Comparison of ENCODE assay signal across 8 mouse cellular contexts in the genomic region with DNA sequence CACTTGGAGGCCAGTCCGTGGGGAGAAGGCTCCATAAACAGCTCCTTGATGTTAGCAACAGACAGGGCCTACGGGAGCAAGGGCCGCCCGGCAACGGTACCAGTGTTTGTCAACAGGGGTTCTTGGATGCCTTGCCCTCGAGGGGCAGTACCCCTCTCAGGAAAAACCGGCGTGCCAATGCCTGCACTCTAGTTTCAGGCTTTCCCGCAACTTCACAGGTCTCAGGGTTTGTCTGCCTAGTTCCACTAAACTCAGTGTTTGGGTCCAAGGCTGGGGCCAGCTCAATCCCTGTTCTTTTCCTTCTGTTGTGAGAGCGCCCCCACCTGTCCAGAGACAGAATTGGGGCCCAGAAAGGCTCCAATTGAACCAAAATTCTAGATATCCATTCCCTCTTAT. TPM values are rescaled to one million over a fixed set of nuclear protein-coding genes. Genes with fewer than 3 reads are reported as not detected.
DNase-seq lines count a peak whose midpoint lies in the region; ATAC-seq and TF ChIP-seq lines count a peak whose summit lies in the region.

No protein-coding gene starts in this region.

- no peaks in the 10 kb centered on the region for H3K27me3 ChIP-seq in MEL (ENCODE audit: control insufficient read depth in 1 of 2, insufficient read depth in 2 of 2, low read length in 2 of 2)
- no peaks in the 10 kb centered on the region for H3K27me3 ChIP-seq in forebrain, embryonic 11.5 days (ENCODE audit: control insufficient read depth, insufficient read depth, low read length)
- H3K27me3 ChIP-seq in lung, embryonic 14.5 days (ENCODE audit: insufficient read depth, low read length), result no peaks in the 10 kb centered on the region

- under 1% methylated on average over 10 of the region's 10 CpGs for WGBS in forebrain, embryonic 11.5 days
- WGBS in lung, embryonic 14.5 days, result 1% methylated on average over 10 of the region's 10 CpGs

- TF ChIP-seq CTCF in MEL (IDR thresholded peaks at IDR 0.05 in 2 of 3, conservative IDR thresholded peaks at IDR 0.05 in 1 of 3; ENCODE audit: control insufficient read depth in 1 of 3, insufficient read depth in 1 of 3, low read depth in 2 of 3, low read length in 3 of 3, poor library complexity in 1 of 3, severe bottlenecking in 1 of 3), result peak; percentile 69 to 86 (median 76)
- peak; percentile 76 for TF ChIP-seq CTCF in lung, embryonic 14.5 days (IDR thresholded peaks at IDR 0.05; ENCODE audit: low read depth)

- intact Hi-C loops in heart, postnatal 25 days (cut with DNase I), result loop anchor here (2.0 kb wide), 2 partner anchors 35 to 167 kb away; no protein-coding TSS in a partner anchor

- peak overlapping the region; percentile 85 for H3K9ac ChIP-seq in MEL (ENCODE audit: control insufficient read depth, low read depth, low read length, poor library complexity, severe bottlenecking)
- H3K9ac ChIP-seq in forebrain, embryonic 11.5 days (ENCODE audit: low read length), result peak overlapping the region; percentile 61
- peak overlapping the region; percentile 64 for H3K9ac ChIP-seq in lung, embryonic 14.5 days

- peaks cover 5% of the 10 kb centered on the region; the same call in 1 of the 2 replicates for H3K79me2 ChIP-seq in MEL (ENCODE audit: control insufficient read depth, insufficient read depth, low read length, poor library complexity)

- H3K36me3 ChIP-seq in MEL (ENCODE audit: control insufficient read depth in 1 of 2, insufficient read depth in 2 of 2, low read length in 2 of 2), result peaks cover 0 to 7% of the 10 kb centered on the region in 2 experiments; a peak in 3 of 4 replicates
- peaks cover 5% of the 10 kb centered on the region; the same call in 1 of the 2 replicates for H3K36me3 ChIP-seq in forebrain, embryonic 11.5 days (ENCODE audit: control insufficient read depth, insufficient read depth, low read length)
- peaks cover 65% of the 10 kb centered on the region for H3K36me3 ChIP-seq in lung, embryonic 14.5 days (ENCODE audit: insufficient read depth)

- peak; percentile 57 for TF ChIP-seq RAD21 in MEL (IDR thresholded peaks at IDR 0.05; ENCODE audit: low read depth, low read length)

- H3K4me1 ChIP-seq in MEL (ENCODE audit: control insufficient read depth in 1 of 2, insufficient read depth in 2 of 2, low read length in 2 of 2), result peaks cover 0 to 10% of the 10 kb centered on the region in 2 experiments; a peak in 1 of 4 replicates
- peaks cover 11% of the 10 kb centered on the region; the same call in 1 of the 2 replicates for H3K4me1 ChIP-seq in forebrain, embryonic 11.5 days (replicated peaks; ENCODE audit: control insufficient read depth, insufficient read depth, low read length)
- peaks cover 1% of the 10 kb centered on the region; the same call in 1 of the 2 replicates for H3K4me1 ChIP-seq in lung, embryonic 14.5 days (ENCODE audit: insufficient read depth)

- TF ChIP-seq POLR2A in MEL (IDR thresholded peaks at IDR 0.05; ENCODE audit: control insufficient read depth in 1 of 2, insufficient read depth in 1 of 2, low read depth in 1 of 2, low read length in 2 of 2, poor library complexity in 1 of 2), result no peak

- H3K27ac ChIP-seq in MEL (ENCODE audit: control insufficient read depth, low read depth, low read length), result peak overlapping the region; percentile 93
- peak overlapping the region; percentile 68 for H3K27ac ChIP-seq in forebrain, embryonic 11.5 days (ENCODE audit: low read depth, low read length)
- H3K27ac ChIP-seq in lung, embryonic 14.5 days (ENCODE audit: low read depth), result peak overlapping the region; percentile 91

- peak overlapping the region; percentile 62 to 80 for H3K4me3 ChIP-seq in MEL (ENCODE audit: control insufficient read depth in 1 of 2, insufficient read depth in 1 of 2, low read depth in 2 of 2, low read length in 2 of 2)
- H3K4me3 ChIP-seq in forebrain, embryonic 11.5 days (ENCODE audit: low read depth, low read length), result peak overlapping the region; percentile 65
- H3K4me3 ChIP-seq in lung, embryonic 14.5 days (ENCODE audit: low read depth, low read length), result peak overlapping the region; percentile 76

- H3K9me3 ChIP-seq in MEL (replicated peaks; ENCODE audit: insufficient read depth, low read length), result no peaks in the 10 kb centered on the region
- H3K9me3 ChIP-seq in forebrain, embryonic 11.5 days (ENCODE audit: control insufficient read depth, low read length), result no peaks in the 10 kb centered on the region
- H3K9me3 ChIP-seq in lung, embryonic 14.5 days (ENCODE audit: low read depth, low read length), result no peaks in the 10 kb centered on the region

- TF ChIP-seq EP300 in MEL (IDR thresholded peaks at IDR 0.05; ENCODE audit: low read depth in 1 of 2, low read length in 2 of 2), result 0 out of 4 replicates have a peak, but pooled peaks of 1 of the 2 experiments have one; percentile 24

- peak; percentile 42 for ATAC-seq in forebrain, embryonic 11.5 days (replicated peaks; ENCODE audit: low FRiP score)
- ATAC-seq in lung, embryonic 14.5 days (ENCODE audit: insufficient read depth), result peak; percentile 56

- peak; percentile 89 for DNase-seq in MEL (ENCODE audit: low read depth, low spot score)
- DNase-seq in c-Kit-positive CD71-positive TER-119-positive erythroid progenitor cells, embryonic 14.5 days (ENCODE audit: low spot score), result peak; percentile 92
- DNase-seq in forebrain, embryonic 11.5 days (ENCODE audit: low spot score), result peak; percentile 81
- DNase-seq in heart, postnatal 25 days (ENCODE audit: low spot score), result peak; percentile 63
- peak; percentile 86 for DNase-seq in layer of hippocampus, adult 11-12 months (ENCODE audit: low spot score)
- DNase-seq in lung, embryonic 14.5 days, result peak; percentile 90
- DNase-seq in ovary, postnatal 14 days (ENCODE audit: low spot score), result peak; percentile 75
- DNase-seq in thymus, postnatal 10 days (ENCODE audit: low spot score in 2 of 2), result peak; percentile 66 to 81

- H3K4me2 ChIP-seq in forebrain, embryonic 11.5 days (ENCODE audit: low read depth, low read length, severe bottlenecking), result peak overlapping the region; percentile 88
- H3K4me2 ChIP-seq in lung, embryonic 14.5 days, result peak overlapping the region; percentile 94

TF ChIP-seq in MEL, 35 proteins besides CTCF, POLR2A, EP300 and RAD21 (continues in another document):
- peak; percentile 70 for TF ChIP-seq SMC3 (IDR thresholded peaks at IDR 0.05; ENCODE audit: low read depth, low read length)
- no peak for TF ChIP-seq GABPA (IDR thresholded peaks at IDR 0.05; ENCODE audit: low read depth, low read length)
- TF ChIP-seq USF1 (IDR thresholded peaks at IDR 0.05; ENCODE audit: low read depth, low read length), result no peak
- TF ChIP-seq JUND (IDR thresholded peaks at IDR 0.05; ENCODE audit: low read depth, low read length), result no peak
- peak; percentile 52; the same call in 1 of the 2 replicates for TF ChIP-seq ETS1 (IDR thresholded peaks at IDR 0.05; ENCODE audit: low read depth, low read length)
- no peak for TF ChIP-seq UBTF (IDR thresholded peaks at IDR 0.05; ENCODE audit: borderline replicate concordance, insufficient read depth, low read depth, low read length)
- peak; percentile 37 for TF ChIP-seq MAZ (IDR thresholded peaks at IDR 0.05; ENCODE audit: low read depth, low read length)
- TF ChIP-seq NRF1 (IDR thresholded peaks at IDR 0.05; ENCODE audit: insufficient read depth, low read depth, low read length, poor library complexity, severe bottlenecking), result no peak; the same call in 1 of the 2 replicates
- TF ChIP-seq POLR2AphosphoS5 (IDR thresholded peaks at IDR 0.05; ENCODE audit: borderline replicate concordance, low read depth, low read length), result no peak
- 0 out of 2 replicates have a peak, but pooled peaks have one; percentile 27 for TF ChIP-seq RCOR1 (IDR thresholded peaks at IDR 0.05; ENCODE audit: low read depth, low read length)

RNA-seq across cellular contexts. Expression of a gene that starts 0.5 kb away (rescaled TPM):
- total RNA-seq in MEL (2012; rRNA removed), result 21.5 and 27.0 TPM in 2 replicates
- polyA plus RNA-seq in MEL (2012; ENCODE audit: insufficient read depth in 1 of 2, insufficient read length in 2 of 2, low read depth in 1 of 2, low replicate concordance in 2 of 2, missing spikeins in 1 of 2), result 10 to 100 TPM in 1 of 2 experiments, not detected in 1; 63.6 TPM
- 66.3 and 67.6 TPM in 2 replicates for polyA plus RNA-seq in forebrain, embryonic 11.5 days (2014; fragmentation: Nextera tagmentation; extraction: Ambion mirVana)
- total RNA-seq in heart, postnatal 25 days (2021), result 10 to 100 TPM; 13.4 to 13.7 TPM
- polyA plus RNA-seq in lung, embryonic 14.5 days (2014; fragmentation: Nextera tagmentation; extraction: Ambion mirVana), result 50.9 and 51.7 TPM in 2 replicates

RNA-seq across cellular contexts. Expression of a gene that starts 6.3 kb away (rescaled TPM):
- total RNA-seq in MEL (2012; rRNA removed), result 10.0 and 11.3 TPM in 2 replicates
- polyA plus RNA-seq in MEL (2012; ENCODE audit: insufficient read depth in 1 of 2, insufficient read length in 2 of 2, low read depth in 1 of 2, low replicate concordance in 2 of 2, missing spikeins in 1 of 2), result 10 to 100 TPM in 1 of 2 experiments, not detected in 1; 66.4 TPM
- polyA plus RNA-seq in forebrain, embryonic 11.5 days (2014; fragmentation: Nextera tagmentation; extraction: Ambion mirVana), result 110 and 114 TPM in 2 replicates
- 10 to 100 TPM; 19.7 to 21.3 TPM for total RNA-seq in heart, postnatal 25 days (2021)
- 73.9 and 86.0 TPM in 2 replicates for polyA plus RNA-seq in lung, embryonic 14.5 days (2014; fragmentation: Nextera tagmentation; extraction: Ambion mirVana)

RNA-seq across cellular contexts. Expression of a gene that starts 11.4 kb away (rescaled TPM):
- total RNA-seq in MEL (2012; rRNA removed), result 16.5 and 16.8 TPM in 2 replicates
- 10 to 100 TPM in 1 of 2 experiments, not detected in 1; 33.1 TPM for polyA plus RNA-seq in MEL (2012; ENCODE audit: insufficient read depth in 1 of 2, insufficient read length in 2 of 2, low read depth in 1 of 2, low replicate concordance in 2 of 2, missing spikeins in 1 of 2)
- 72.3 and 75.5 TPM in 2 replicates for polyA plus RNA-seq in forebrain, embryonic 11.5 days (2014; fragmentation: Nextera tagmentation; extraction: Ambion mirVana)
- 10 to 100 TPM; 16.4 to 17.8 TPM for total RNA-seq in heart, postnatal 25 days (2021)
- polyA plus RNA-seq in lung, embryonic 14.5 days (2014; fragmentation: Nextera tagmentation; extraction: Ambion mirVana), result 80.3 and 94.3 TPM in 2 replicates

RNA-seq across cellular contexts. Expression of a gene that starts 13.3 kb away (rescaled TPM):
- 100 and 101 TPM in 2 replicates for total RNA-seq in MEL (2012; rRNA removed)
- polyA plus RNA-seq in MEL (2012; ENCODE audit: insufficient read depth in 1 of 2, insufficient read length in 2 of 2, low read depth in 1 of 2, low replicate concordance in 2 of 2, missing spikeins in 1 of 2), result 100 to 1,000 TPM in 1 of 2 experiments, 10 to 100 TPM in 1; 71.0 to 408 TPM
- polyA plus RNA-seq in forebrain, embryonic 11.5 days (2014; fragmentation: Nextera tagmentation; extraction: Ambion mirVana), result 92.4 and 97.5 TPM in 2 replicates
- total RNA-seq in heart, postnatal 25 days (2021), result 10 to 100 TPM; 80.7 to 81.5 TPM
- polyA plus RNA-seq in lung, embryonic 14.5 days (2014; fragmentation: Nextera tagmentation; extraction: Ambion mirVana), result 107 and 108 TPM in 2 replicates

RNA-seq across cellular contexts. Expression of a gene that starts 30.3 kb away (rescaled TPM):
- 164 and 169 TPM in 2 replicates for total RNA-seq in MEL (2012; rRNA removed)
- 100 to 1,000 TPM; 292 to 415 TPM for polyA plus RNA-seq in MEL (2012; ENCODE audit: insufficient read depth in 1 of 2, insufficient read length in 2 of 2, low read depth in 1 of 2, low replicate concordance in 2 of 2, missing spikeins in 1 of 2)
- 257 and 264 TPM in 2 replicates for polyA plus RNA-seq in forebrain, embryonic 11.5 days (2014; fragmentation: Nextera tagmentation; extraction: Ambion mirVana)
- 1,000 to 10,000 TPM; 1,437 to 1,441 TPM for total RNA-seq in heart, postnatal 25 days (2021)
- 244 and 250 TPM in 2 replicates for polyA plus RNA-seq in lung, embryonic 14.5 days (2014; fragmentation: Nextera tagmentation; extraction: Ambion mirVana)

Comparison
In these comparisons a context has a peak if more than half of its experiments do, and no peak if none do; other contexts are left out.
1. Peak in every context shown above with its lines: DNase-seq, ATAC-seq, H3K4me3 ChIP-seq and H3K27ac ChIP-seq.